In genomic region chr2:163202553-163202883, GRCm38 (mm10) we compare ENCODE assay signal across 9 mouse cellular contexts. TPM values are rescaled to one million over a fixed set of nuclear protein-coding genes. Genes with fewer than 3 reads are reported as not detected.
DNase-seq lines count a peak whose midpoint lies in the region; ATAC-seq and TF ChIP-seq lines count a peak whose summit lies in the region.
"Had no signal": no experiment of that assay in that cellular context is flagged by ENCODE, and none has a peak within 500 bp of the region (broad histone marks: within the 10 kb centered on the region; RNA-seq: fewer than 3 reads in every experiment).

No protein-coding gene starts in this region.

- peak overlapping the region; percentile 95 for H3K4me2 ChIP-seq in heart, embryonic 12.5 days
- H3K4me2 ChIP-seq in hindbrain, embryonic 11.5 days (replicated peaks; ENCODE audit: low read depth, low read length): peak overlapping the region; percentile 87
- peak overlapping the region; percentile 84 for H3K4me2 ChIP-seq in liver, postnatal 0 days (ENCODE audit: low read depth, low read length)

- H3K27me3 ChIP-seq in heart, embryonic 12.5 days (replicated peaks): peaks cover 32% of the 10 kb centered on the region
- H3K27me3 ChIP-seq in ES-Bruce4 (ENCODE audit: control insufficient read depth, insufficient read depth, low read length, poor library complexity, severe bottlenecking): peaks cover 13% of the 10 kb centered on the region
- H3K27me3 ChIP-seq in hindbrain, embryonic 11.5 days (ENCODE audit: control insufficient read depth, insufficient read depth, low read length): peaks cover 10% of the 10 kb centered on the region
- peaks cover 47% of the 10 kb centered on the region for H3K27me3 ChIP-seq in liver, postnatal 0 days (ENCODE audit: insufficient read depth, low read length)

- DNase-seq in heart, postnatal 36 days: no peak
- DNase-seq in hindbrain, embryonic 11.5 days (ENCODE audit: low spot score): no peak
- no peak for DNase-seq in liver, postnatal 0 days
- no peak for DNase-seq in cerebellum, adult 9-11 months
- DNase-seq in testis, postnatal 10 days (ENCODE audit: low spot score): no peak
- DNase-seq in right cerebral cortex, postnatal 36 days (ENCODE audit: low spot score in 2 of 2): no peak

- H3K36me3 ChIP-seq in heart, embryonic 12.5 days: no peaks in the 10 kb centered on the region
- no peaks in the 10 kb centered on the region for H3K36me3 ChIP-seq in ES-Bruce4 (ENCODE audit: control insufficient read depth, insufficient read depth, low read length, poor library complexity, severe bottlenecking)
- no peaks in the 10 kb centered on the region for H3K36me3 ChIP-seq in hindbrain, embryonic 11.5 days (ENCODE audit: control insufficient read depth, insufficient read depth, low read length)
- no peaks in the 10 kb centered on the region for H3K36me3 ChIP-seq in liver, postnatal 0 days (replicated peaks; ENCODE audit: insufficient read depth, low read length)

- no peak for TF ChIP-seq EP300 in ES-Bruce4 (IDR thresholded peaks at IDR 0.05; ENCODE audit: insufficient read depth, low read depth, low read length)
- TF ChIP-seq EP300 in liver, postnatal 0 days (IDR thresholded peaks at IDR 0.05; ENCODE audit: low read depth): no peak

- no peak for TF ChIP-seq CTCF in ES-Bruce4 (IDR thresholded peaks at IDR 0.05; ENCODE audit: low read depth, low read length)
- TF ChIP-seq CTCF in liver, postnatal 0 days (IDR thresholded peaks at IDR 0.05; ENCODE audit: low read depth): no peak

- H3K27ac ChIP-seq in heart, embryonic 12.5 days (ENCODE audit: poor library complexity, severe bottlenecking): peak overlapping the region; percentile 44; the same call in 1 of the 2 replicates
- H3K27ac ChIP-seq in ES-Bruce4 (ENCODE audit: insufficient read depth, low read length): no peak overlapping the region
- H3K27ac ChIP-seq in hindbrain, embryonic 11.5 days (ENCODE audit: low read depth, low read length): no peak overlapping the region
- H3K27ac ChIP-seq in liver, postnatal 0 days (ENCODE audit: low read depth): no peak overlapping the region

- H3K9ac ChIP-seq in heart, embryonic 12.5 days: 0 out of 2 replicates have a peak overlapping the region, but pooled peaks have one; percentile 69
- no peak overlapping the region for H3K9ac ChIP-seq in ES-Bruce4 (ENCODE audit: low read depth, poor library complexity, severe bottlenecking)
- H3K9ac ChIP-seq in hindbrain, embryonic 11.5 days (ENCODE audit: low read depth, low read length): no peak overlapping the region; the same call in 1 of the 2 replicates
- H3K9ac ChIP-seq in liver, postnatal 0 days (replicated peaks): no peak overlapping the region

- no peaks in the 10 kb centered on the region for H3K9me3 ChIP-seq in heart, embryonic 12.5 days (replicated peaks)
- no peaks in the 10 kb centered on the region for H3K9me3 ChIP-seq in ES-Bruce4 (replicated peaks; ENCODE audit: control insufficient read depth, insufficient read depth, low read length, poor library complexity, severe bottlenecking)
- 0 out of 2 replicates have a peak, but pooled peaks cover 3% of the 10 kb centered on the region for H3K9me3 ChIP-seq in hindbrain, embryonic 11.5 days (ENCODE audit: control insufficient read depth, low read length)
- no peaks in the 10 kb centered on the region for H3K9me3 ChIP-seq in liver, postnatal 0 days (ENCODE audit: low read length)

- TF ChIP-seq POLR2A in ES-Bruce4 (IDR thresholded peaks at IDR 0.05; ENCODE audit: insufficient read depth, low read length): no peak

- WGBS in heart, embryonic 12.5 days: 11% methylated on average over 4 of the region's 4 CpGs
- 6% methylated on average over 4 of the region's 4 CpGs for WGBS in hindbrain, embryonic 11.5 days
- 10% methylated on average over 4 of the region's 4 CpGs for WGBS in liver, postnatal 0 days (ENCODE audit: insufficient replicate concordance)

- H3K4me1 ChIP-seq in heart, embryonic 12.5 days (replicated peaks): peaks cover 29% of the 10 kb centered on the region
- peaks cover 5% of the 10 kb centered on the region for H3K4me1 ChIP-seq in ES-Bruce4 (ENCODE audit: control insufficient read depth, insufficient read depth, low read length)
- peaks cover 7% of the 10 kb centered on the region for H3K4me1 ChIP-seq in hindbrain, embryonic 11.5 days (replicated peaks; ENCODE audit: control insufficient read depth, insufficient read depth, low read length)
- H3K4me1 ChIP-seq in liver, postnatal 0 days (ENCODE audit: insufficient read depth): peaks cover 9% of the 10 kb centered on the region

- intact Hi-C loops in heart, postnatal 36 days (cut with DNase I): loop anchor here (2.0 kb wide), 1 partner anchor 26 kb away; no protein-coding TSS in a partner anchor

- H3K4me3 ChIP-seq in heart, embryonic 12.5 days: peak overlapping the region; percentile 60
- H3K4me3 ChIP-seq in ES-Bruce4 (ENCODE audit: low read depth, low read length): 0 out of 2 replicates have a peak overlapping the region, but pooled peaks have one; percentile 17
- H3K4me3 ChIP-seq in hindbrain, embryonic 11.5 days (ENCODE audit: low read depth, low read length): peak overlapping the region; percentile 48
- peak overlapping the region; percentile 50 for H3K4me3 ChIP-seq in liver, postnatal 0 days (ENCODE audit: low read depth, low read length)

- 0 out of 2 replicates have a peak, but pooled peaks have one; percentile 16 for ATAC-seq in heart, embryonic 12.5 days (ENCODE audit: insufficient number of reproducible peaks, low FRiP score)
- ATAC-seq in hindbrain, embryonic 11.5 days (ENCODE audit: low FRiP score): no peak
- 0 out of 2 replicates have a peak, but pooled peaks have one; percentile 9 for ATAC-seq in liver, postnatal 0 days

RNA-seq across cellular contexts. Expression of gene Tox2, which starts 0.4 kb away (rescaled TPM):
- polyA plus RNA-seq in heart, embryonic 12.5 days (2016; fragmentation: Nextera tagmentation; extraction: Ambion mirVana): 2.4 and 3.0 TPM in 2 replicates
- 1 to 10 TPM; 1.0 to 1.4 TPM for total RNA-seq in heart, postnatal 36 days (2021)
- 0.28 and 0.56 TPM in 2 replicates for polyA plus RNA-seq in ES-Bruce4 (2011; ENCODE audit: insufficient read depth, insufficient read length, low read depth, missing spikeins)
- 15.6 and 17.5 TPM in 2 replicates for polyA plus RNA-seq in hindbrain, embryonic 11.5 days (2014; fragmentation: Nextera tagmentation; extraction: Ambion mirVana)
- polyA plus RNA-seq in liver, postnatal 0 days (2015; fragmentation: Nextera tagmentation; extraction: Ambion mirVana): 0.38 and 0.50 TPM in 2 replicates
- total RNA-seq: neutrophil, adult 5-6 weeks had no signal
